Mouse (Mus musculus) splenic B cell, adult 2 months (primary cell): Measurements from ENCODE around the gene Adk.

Experiments used
- DNase-seq: peaks from one replicate; pipeline ENCODE4 v3.0.0-alpha.2; 2011; ENCODE audit warnings: low read depth, low spot score
- H3K27me3 ChIP-seq: 2 replicates; pipeline ENCODE4 v1.6.1; 2012; ENCODE audit warnings: mild to moderate bottlenecking, low read length, moderate library complexity, mixed read lengths; ENCODE audit not compliant: control insufficient read depth, poor library complexity, insufficient read depth, severe bottlenecking
- H3K36me3 ChIP-seq: 2 replicates; pipeline ENCODE4 v1.6.1; 2012; ENCODE audit warnings: mild to moderate bottlenecking, low read length, moderate library complexity, mixed read lengths; ENCODE audit not compliant: control insufficient read depth, poor library complexity, insufficient read depth, severe bottlenecking

Adk gene

GRCm38 (mm10) chr14:21334826-21335225 is 282.5 kb downstream of the Adk start:
- no peak for DNase-seq
- no peaks in the 10 kb centered on the region for H3K36me3 ChIP-seq
- H3K27me3 ChIP-seq, result no peaks in the 10 kb centered on the region

- Histone ChIP-seq H3K36me3 (no peaks in the 10 kb centered on the region), H3K27me3 (no peaks in the 10 kb centered on the region)
- peak; percentile 5 for DNase-seq
Measured at GRCm38 (mm10) chr14:21335691-21336314, 283.4 kb downstream of the Adk start.

- no peaks in the 10 kb centered on the region for H3K36me3 ChIP-seq
- DNase-seq, result no peak
- no peaks in the 10 kb centered on the region for H3K27me3 ChIP-seq
Measured at GRCm38 (mm10) chr14:21337948-21338347, 285.6 kb downstream of the Adk start.

GRCm38 (mm10) chr14:21341195-21341594 is 288.8 kb downstream of the Adk start:
- Histone ChIP-seq H3K27me3 (no peaks in the 10 kb centered on the region), H3K36me3 (no peaks in the 10 kb centered on the region)
- no peak for DNase-seq

GRCm38 (mm10) chr14:21342984-21343383 is 290.6 kb downstream of the Adk start:
- DNase-seq, result no peak
- H3K36me3 ChIP-seq, result no peaks in the 10 kb centered on the region
- H3K27me3 ChIP-seq, result no peaks in the 10 kb centered on the region

GRCm38 (mm10) chr14:21344896-21345295 is 292.5 kb downstream of the Adk start:
- no peaks in the 10 kb centered on the region for H3K27me3 ChIP-seq
- no peak for DNase-seq

GRCm38 (mm10) chr14:21348611-21349260 is 296.4 kb downstream of the Adk start:
- no peak for DNase-seq

More at GRCm38 (mm10) chr14:21344896-21345295, 292.5 kb downstream of the Adk start:
- no peaks in the 10 kb centered on the region for H3K36me3 ChIP-seq

GRCm38 (mm10) chr14:21351646-21352045 is 299.3 kb downstream of the Adk start:
- no peak for DNase-seq
- Histone ChIP-seq H3K36me3 (no peaks in the 10 kb centered on the region), H3K27me3 (no peaks in the 10 kb centered on the region)

More at GRCm38 (mm10) chr14:21348611-21349260, 296.4 kb downstream of the Adk start:
- no peaks in the 10 kb centered on the region for H3K36me3 ChIP-seq
- no peaks in the 10 kb centered on the region for H3K27me3 ChIP-seq

GRCm38 (mm10) chr14:21356286-21356685 is 303.9 kb downstream of the Adk start:
- H3K27me3 ChIP-seq, result no peaks in the 10 kb centered on the region
- no peaks in the 10 kb centered on the region for H3K36me3 ChIP-seq
- no peak for DNase-seq

GRCm38 (mm10) chr14:21359207-21359895 is 307.0 kb downstream of the Adk start:
- H3K27me3 ChIP-seq, result no peaks in the 10 kb centered on the region
- DNase-seq, result no peak
- H3K36me3 ChIP-seq, result no peaks in the 10 kb centered on the region

GRCm38 (mm10) chr14:21359896-21360525 is 307.6 kb downstream of the Adk start:
- no peak for DNase-seq
- Histone ChIP-seq H3K27me3 (no peaks in the 10 kb centered on the region), H3K36me3 (no peaks in the 10 kb centered on the region)

GRCm38 (mm10) chr14:21367095-21367494 is 314.7 kb downstream of the Adk start:
- Histone ChIP-seq H3K36me3 (no peaks in the 10 kb centered on the region), H3K27me3 (no peaks in the 10 kb centered on the region)
- no peak for DNase-seq

- no peaks in the 10 kb centered on the region for H3K27me3 ChIP-seq
- no peak for DNase-seq
- no peaks in the 10 kb centered on the region for H3K36me3 ChIP-seq
Measured at GRCm38 (mm10) chr14:21368622-21369021, 316.2 kb downstream of the Adk start.

GRCm38 (mm10) chr14:21369127-21369526 is 316.8 kb downstream of the Adk start:
- peak; percentile 7 for DNase-seq
- H3K36me3 ChIP-seq, result no peaks in the 10 kb centered on the region
- no peaks in the 10 kb centered on the region for H3K27me3 ChIP-seq

GRCm38 (mm10) chr14:21371946-21372345 is 319.6 kb downstream of the Adk start:
- DNase-seq, result no peak
- no peaks in the 10 kb centered on the region for H3K27me3 ChIP-seq

More at GRCm38 (mm10) chr14:21371946-21372345, 319.6 kb downstream of the Adk start:
- no peaks in the 10 kb centered on the region for H3K36me3 ChIP-seq
